Mouse (Mus musculus): ENCODE data around the gene Itih5.

Gene Itih5

GRCm38 (mm10) chr2:10263909-10264489, 110.6 kb downstream of the Itih5 start:
- DNase-seq = peak; percentile 25

DNA sequence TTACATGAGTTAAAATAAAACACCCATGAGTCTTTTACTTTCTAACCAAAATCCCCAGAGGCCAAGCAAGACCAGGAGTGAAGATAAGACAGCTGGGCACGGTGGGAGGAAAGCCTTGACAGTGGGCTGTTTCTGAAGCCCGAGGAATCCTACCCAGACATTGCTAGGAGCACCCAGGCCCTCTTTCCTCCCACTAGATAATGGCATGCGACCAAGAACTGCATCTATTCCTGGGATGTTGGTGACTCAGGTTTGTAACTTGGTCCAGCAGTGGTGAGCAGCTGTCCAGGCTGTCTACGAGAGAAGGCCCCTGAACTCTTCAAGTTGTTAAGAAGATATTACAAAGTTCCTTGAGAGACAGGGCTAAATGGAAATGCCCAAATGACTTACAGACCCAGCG, 112.5 kb downstream of the Itih5 start:
- no peak for DNase-seq

- no peak for DNase-seq
Observed at GRCm38 (mm10) chr2:10272604-10273115, 119.3 kb downstream of the Itih5 start.

DNA sequence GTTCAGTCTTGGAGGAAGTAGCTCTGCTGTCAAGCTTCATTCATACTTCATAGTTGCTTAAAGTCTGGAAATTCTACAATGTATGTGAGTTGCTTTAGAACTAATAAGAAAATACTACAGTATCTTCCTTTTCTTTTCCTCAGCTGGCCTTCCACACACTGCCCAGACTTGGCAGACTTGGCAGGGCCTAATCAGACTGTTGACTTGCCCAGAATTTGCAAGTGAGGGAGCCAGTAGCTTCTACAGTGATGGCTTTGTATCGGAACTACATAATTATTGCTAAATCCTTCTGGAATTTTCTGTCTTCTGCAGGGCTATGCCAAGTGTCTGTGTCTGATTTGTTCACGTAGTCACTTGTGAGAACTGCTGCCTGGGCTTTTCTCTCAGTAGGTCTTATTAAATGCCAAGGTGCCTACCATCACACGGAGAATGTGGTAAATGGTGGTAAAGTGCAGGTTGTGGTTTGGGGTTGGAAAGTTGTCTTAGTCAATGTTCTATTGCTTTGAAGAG, 120.2 kb downstream of the Itih5 start:
- DNase-seq = no peak

GRCm38 (mm10) chr2:10276194-10276593, 122.8 kb downstream of the Itih5 start:
- peak; percentile 77 for DNase-seq

- no peak for DNase-seq
Observed at GRCm38 (mm10) chr2:10283686-10284085, 130.3 kb downstream of the Itih5 start.

DNA sequence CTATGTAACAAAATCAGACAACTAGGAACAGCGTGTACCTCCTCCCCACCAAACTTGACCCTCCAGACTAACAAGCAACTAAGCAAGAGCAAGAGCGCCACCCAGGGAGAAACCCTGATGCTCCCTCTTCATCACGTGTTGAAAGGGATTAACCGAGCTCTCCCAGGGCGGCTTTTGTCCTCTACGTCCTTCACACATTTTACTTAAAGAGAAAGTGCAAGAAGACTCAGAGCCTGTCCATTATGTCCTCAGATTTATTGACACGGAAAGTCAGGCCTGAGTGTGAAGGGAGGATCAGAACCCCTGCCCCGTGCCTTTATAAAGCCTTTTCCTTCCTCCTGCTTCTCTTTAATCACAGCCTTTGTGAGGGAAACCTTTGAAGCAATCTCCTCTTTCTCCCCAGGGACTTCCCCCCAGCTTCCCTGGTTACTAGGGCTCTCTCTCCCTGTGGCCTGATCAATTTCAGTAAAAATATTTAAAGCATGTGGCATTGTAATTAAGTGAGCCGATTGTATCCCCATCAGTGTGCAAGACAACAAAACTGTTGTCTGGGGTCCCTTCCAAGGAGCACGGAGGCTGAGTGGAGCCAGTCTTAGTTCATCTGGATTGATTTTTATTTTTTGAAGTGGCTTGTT, 131.4 kb downstream of the Itih5 start:
- peak; percentile 86 for DNase-seq

DNA sequence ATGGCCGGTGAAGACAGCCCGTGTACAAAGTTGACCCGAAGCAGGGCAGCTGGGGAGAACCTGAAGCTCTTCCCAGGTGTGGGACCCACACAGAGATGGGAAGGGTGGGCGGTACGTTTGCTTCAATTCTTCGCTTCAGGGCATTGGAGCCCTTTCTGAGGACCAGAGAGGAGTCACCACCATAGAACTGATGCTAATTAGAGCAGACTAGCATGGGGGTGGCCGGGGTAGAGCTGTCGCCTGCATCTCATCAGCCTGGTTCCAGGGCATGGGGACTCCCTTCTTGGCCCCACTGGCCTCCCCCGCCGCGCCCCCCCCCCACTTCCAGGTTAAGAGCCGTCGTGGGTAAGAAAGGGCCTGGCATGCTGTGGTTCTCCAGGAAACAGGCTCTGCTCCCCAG, 132.6 kb downstream of the Itih5 start:
- no peak for DNase-seq

GRCm38 (mm10) chr2:10288142-10288831, 134.9 kb downstream of the Itih5 start:
- peak; percentile 84 for DNase-seq

DNA sequence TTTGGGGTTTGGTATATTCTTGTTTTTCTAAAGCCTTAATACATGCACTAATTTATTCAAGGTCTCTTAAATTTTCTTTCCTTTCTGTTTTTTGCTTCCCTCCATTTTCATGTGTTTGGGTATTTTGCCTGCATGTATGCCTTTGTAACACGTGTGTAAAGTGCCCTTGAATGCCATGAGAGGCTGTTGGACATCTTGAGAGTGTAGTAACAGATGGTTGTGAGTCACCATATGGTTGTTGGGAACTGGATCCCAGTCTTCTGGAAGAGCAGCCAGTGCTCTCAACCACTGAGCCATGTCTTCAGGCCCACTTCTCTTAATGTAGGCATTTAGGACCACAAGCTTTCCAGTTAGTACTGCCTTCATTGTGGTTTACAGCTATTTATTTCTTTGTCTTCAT, 135.5 kb downstream of the Itih5 start:
- DNase-seq = no peak

GRCm38 (mm10) chr2:10290115-10290514, 136.7 kb downstream of the Itih5 start:
- no peak for DNase-seq

- DNase-seq = no peak
Observed at GRCm38 (mm10) chr2:10293556-10294206, 140.3 kb downstream of the Itih5 start.

- DNase-seq = peak; percentile 47
Observed at GRCm38 (mm10) chr2:10295908-10296307, 142.5 kb downstream of the Itih5 start.

- DNase-seq = peak; percentile 38
Observed at GRCm38 (mm10) chr2:10300244-10300643, 146.9 kb downstream of the Itih5 start.

DNA sequence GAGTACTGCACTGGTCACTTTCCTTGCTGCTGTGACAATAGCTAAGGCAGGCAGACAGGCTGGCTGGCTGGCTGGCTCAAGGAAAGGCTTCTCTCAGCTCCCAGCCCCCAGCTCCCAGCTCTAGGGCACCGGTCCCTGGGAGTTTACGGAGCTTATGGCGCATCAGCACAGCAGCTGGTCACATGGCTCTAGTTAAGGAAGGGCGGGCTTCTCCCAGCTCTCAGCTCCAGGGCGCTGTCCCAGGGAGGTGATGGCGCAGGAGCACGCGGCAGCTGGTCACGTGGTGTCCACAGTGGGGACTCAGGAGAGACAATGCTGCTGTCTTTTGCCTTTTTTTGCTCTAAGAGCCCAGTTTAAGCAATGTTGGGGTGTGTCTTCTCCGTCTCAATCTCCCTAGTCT, 147.4 kb downstream of the Itih5 start:
- peak; percentile 66 for DNase-seq

DNA sequence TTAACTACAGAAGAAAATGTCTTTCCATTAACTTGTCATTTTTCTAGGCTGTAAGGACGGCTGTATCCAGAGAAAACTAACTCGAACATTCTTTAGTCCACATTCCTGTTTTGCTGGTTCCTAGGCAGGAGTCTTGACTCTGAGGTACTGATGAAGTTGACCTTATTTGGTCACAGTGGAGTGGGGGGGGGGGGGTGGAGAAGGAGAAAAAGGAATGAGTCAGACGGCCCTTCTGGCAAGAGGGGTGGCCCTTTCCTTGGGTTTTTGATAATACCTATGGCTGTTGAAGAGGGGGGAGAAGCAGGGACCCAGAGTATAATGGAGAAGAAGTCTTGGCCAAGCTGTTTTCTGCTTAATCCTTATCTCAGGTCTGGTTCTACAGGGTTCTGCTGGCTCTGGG, 148.0 kb downstream of the Itih5 start:
- no peak for DNase-seq

DNA sequence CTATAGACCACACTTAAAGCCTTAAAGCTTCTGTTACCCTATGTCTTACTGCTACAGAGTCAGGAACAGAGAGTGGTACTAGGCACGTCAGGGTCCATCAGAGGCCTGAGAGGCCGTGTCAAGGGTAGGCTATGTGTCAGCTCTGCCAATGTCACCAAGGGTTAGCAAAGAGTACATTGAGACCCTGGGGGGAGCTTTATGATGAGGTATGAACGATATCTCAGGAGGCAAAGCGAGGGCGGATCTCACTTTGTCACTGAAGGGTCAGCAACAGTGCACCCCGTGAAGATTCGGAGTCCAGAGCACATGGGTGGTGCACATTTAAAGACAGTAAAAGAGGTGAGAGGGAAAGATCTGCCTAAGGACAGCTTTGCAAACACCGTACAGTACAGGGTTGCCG, 148.6 kb downstream of the Itih5 start:
- DNase-seq = no peak

DNA sequence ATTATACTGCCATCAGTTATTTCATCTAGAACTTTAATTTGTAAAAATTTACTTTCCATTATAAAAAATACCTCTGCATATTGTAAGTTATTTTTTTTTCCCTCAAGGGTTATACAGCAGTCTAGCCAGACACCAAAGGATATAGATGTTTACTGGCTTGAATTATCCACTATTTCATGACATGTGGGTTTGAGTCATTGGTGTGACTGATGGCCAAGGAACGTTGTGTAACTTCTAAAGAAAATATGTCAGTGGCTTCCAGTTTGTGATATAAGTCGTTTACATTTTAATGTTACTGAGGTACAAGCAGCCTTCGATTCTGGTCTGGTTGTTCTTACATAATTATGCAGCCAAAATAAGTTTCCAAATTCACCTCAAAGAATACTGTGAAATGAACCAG, 151.5 kb downstream of the Itih5 start:
- no peak for DNase-seq

Data from embryo, embryonic 11 days (tissue).